Mouse (Mus musculus): ENCODE measurements around the gene Ubap1.

Ubap1 gene

DNA sequence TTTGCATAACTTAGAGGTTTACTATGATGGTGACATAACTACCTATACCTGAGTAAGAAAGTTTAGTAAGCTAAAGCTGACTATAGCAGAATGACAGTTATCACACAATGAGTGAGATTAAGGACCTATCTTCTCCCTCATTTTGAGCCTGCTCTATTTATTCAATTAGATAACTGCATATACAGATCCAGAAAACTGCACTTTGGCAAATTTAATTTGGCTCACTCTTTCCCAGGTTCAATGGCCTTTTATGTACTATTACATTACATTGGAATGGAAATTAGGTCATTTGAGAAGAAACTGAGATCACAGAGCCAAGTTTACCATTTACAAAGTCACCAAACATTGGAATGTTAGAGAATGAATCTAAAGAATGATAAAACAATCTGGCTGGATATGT lies 68.2 kb downstream of the Ubap1 start:
- peak; percentile 39 for DNase-seq (ENCODE audit: inconsistent ontology term)

DNA sequence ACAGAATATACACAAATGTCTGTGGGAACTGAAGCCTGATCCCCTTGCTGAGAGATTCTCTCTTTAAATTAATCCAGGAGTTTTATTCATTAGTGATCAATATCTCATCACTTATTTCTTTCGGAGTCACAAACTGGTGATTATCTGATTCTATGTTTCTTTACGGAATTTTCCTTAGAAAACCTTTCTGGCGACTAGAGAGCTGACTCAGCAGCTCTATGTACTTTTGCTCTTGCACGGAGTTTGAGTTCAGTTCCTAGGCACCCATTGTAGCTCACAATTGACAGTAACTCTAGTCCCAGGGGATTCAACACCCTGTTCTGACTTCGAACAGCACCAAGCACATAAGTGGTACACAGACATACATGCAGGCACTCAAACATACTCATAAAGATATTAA lies 90.1 kb downstream of the Ubap1 start:
- no peak for DNase-seq (ENCODE audit: inconsistent ontology term)

Data from Muller cell, postnatal 12 days (primary cell).